Mouse (Mus musculus) liver, postnatal 0 days (tissue): ENCODE measurements around the gene Dlgap4.

Experiments used
- CTCF ChIP-seq: sonication (generic); IDR thresholded peaks from 2 replicates; pipeline ENCODE4 v1.5.1; 2016; ENCODE audit warnings: antibody characterized with exemption, low read depth
- EP300 ChIP-seq: IDR thresholded peaks from 2 replicates; pipeline ENCODE4 v1.6.1; 2016; ENCODE audit warnings: antibody characterized with exemption, low read depth, mild to moderate bottlenecking

GRCm38 (mm10) chr2:156584797-156585471 is 28.6 kb upstream of the Dlgap4 start:
- TF ChIP-seq CTCF (no peak), EP300 (no peak)
